Mouse (Mus musculus) central nervous system, embryonic 14 days (tissue): ENCODE measurements around the gene Gm13078. TPM values are rescaled to one million over a fixed set of nuclear protein-coding genes. Genes with fewer than 3 reads are reported as not detected.

ENCODE experiments used
- polyA plus RNA-seq: library from polyadenylated mRNA; depleted of rRNA; stranded (reverse); fragments of >200 nt; gene quantifications from 2 replicates; pipeline ENCODE4 v1.2.3, GENCODE M21; 2012; rRNA removed

Gene Gm13078
- not detected in 2 replicates for polyA plus RNA-seq

DNA sequence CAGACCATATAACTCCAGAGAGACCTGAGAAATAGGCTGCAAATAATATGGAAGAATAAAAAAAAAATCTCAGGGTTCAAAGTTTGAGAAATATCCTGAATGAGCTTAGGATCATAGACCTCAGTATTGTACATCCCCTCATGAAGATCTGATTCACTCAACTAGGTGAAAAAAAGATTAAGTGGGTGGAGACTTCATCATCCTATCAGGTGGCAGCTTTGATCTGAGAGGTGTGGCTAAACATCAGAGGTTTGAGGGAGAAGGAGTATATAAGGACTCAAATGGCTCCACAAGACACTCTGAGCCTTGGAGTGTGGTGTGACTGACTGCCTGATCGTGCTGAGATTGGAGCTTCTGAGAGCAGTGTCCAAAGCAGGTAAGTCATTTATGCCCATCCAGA is at the start of gene Gm13078:
Gm13078 (plus strand) TSS at position 301 of the 400 bp plus-strand sequence.

DNA sequence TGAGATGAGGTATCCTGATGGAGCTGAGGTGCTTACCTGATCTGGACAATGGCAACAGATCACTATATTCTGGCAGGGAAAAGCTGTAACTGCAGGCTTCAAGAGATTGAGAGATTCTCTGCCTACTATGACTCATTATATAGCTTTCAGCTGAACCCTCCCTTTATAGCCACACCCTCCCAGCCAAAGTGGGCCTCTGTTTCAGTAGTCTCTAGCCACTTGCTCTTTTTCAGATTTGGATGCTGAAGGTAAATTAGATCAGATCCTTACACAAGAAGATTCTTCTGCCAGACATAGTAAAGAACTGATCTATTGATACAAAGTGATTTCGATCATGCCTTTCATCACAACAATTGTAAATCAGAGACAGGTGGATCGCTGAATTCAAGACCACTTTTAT is 16.6 kb upstream of the Gm13078 start, which contains the start of gene Gm13089:
Gm13089 (minus strand) TSS at position 101 of the 400 bp plus-strand sequence.

Other genes starting within 250 kb of the Gm13078 start
- not detected in 2 replicates for gene Gm13043, start 208.1 kb upstream of the Gm13078 start, polyA plus RNA-seq
- not detected in 2 replicates for gene Gm13040, start 183.5 kb upstream of the Gm13078 start, polyA plus RNA-seq
- not detected in 2 replicates for gene BC080695, start 167.8 kb upstream of the Gm13078 start, polyA plus RNA-seq
- not detected in 2 replicates for gene Gm13057, start 167.7 kb upstream of the Gm13078 start, polyA plus RNA-seq
- not detected in 2 replicates for gene Gm13083, start 104.5 kb upstream of the Gm13078 start, polyA plus RNA-seq
- not detected in 2 replicates for gene Gm13088, start 62.2 kb upstream of the Gm13078 start, polyA plus RNA-seq
- not detected in 2 replicates for gene Gm13089, start 16.7 kb upstream of the Gm13078 start, polyA plus RNA-seq
- not detected in 2 replicates for gene Gm13023, start 69.9 kb downstream of the Gm13078 start, polyA plus RNA-seq
- gene Gm13084, start 96.6 kb downstream of the Gm13078 start, polyA plus RNA-seq, result not detected in 2 replicates
- not detected in 2 replicates for gene Gm13103, start 127.0 kb downstream of the Gm13078 start, polyA plus RNA-seq
- gene Pramef6, start 180.9 kb downstream of the Gm13078 start, polyA plus RNA-seq, result not detected in 2 replicates
- gene Pramef25, start 231.6 kb downstream of the Gm13078 start, polyA plus RNA-seq, result not detected in 2 replicates
- not detected in 2 replicates for gene Gm13101, start 247.5 kb downstream of the Gm13078 start, polyA plus RNA-seq